Mouse (Mus musculus): ENCODE results near the gene Elp1.

GRCm38 (mm10) chr4:56720403-56720802, 81.7 kb downstream of the Elp1 start:
- TF ChIP-seq POLR2A (IDR thresholded peaks at IDR 0.05; ENCODE audit: extremely low read depth, insufficient read depth, low read length) (no peak), CTCF (IDR thresholded peaks at IDR 0.05; ENCODE audit: extremely low read depth, insufficient read depth, low read length) (no peak)
